Mouse (Mus musculus) hindbrain, embryonic 16.5 days (tissue): ENCODE measurements around the gene Tmem9b. TPM values are rescaled to one million over a fixed set of nuclear protein-coding genes. Genes with fewer than 3 reads are reported as not detected.

Experiments used
- ATAC-seq: fragments of 200-750 bp; cut with Nextera tagmentation; 2 replicates; pipeline ENCODE4 v1.8.0; 2017; ENCODE audit warnings: moderate TSS enrichment, moderate library complexity
- H3K27ac ChIP-seq: fragments of 300-500 bp; sonication (generic); 2 replicates; pipeline ENCODE4 v1.5.1; 2014; ENCODE audit warnings: low read depth, mild to moderate bottlenecking, control low read depth, low read length, moderate library complexity
- H3K27me3 ChIP-seq: fragments of 300-500 bp; sonication (generic); replicated peaks from 2 replicates; pipeline ENCODE4 v1.6.1; 2014; ENCODE audit warnings: low read length; ENCODE audit not compliant: control insufficient read depth, insufficient read depth
- H3K36me3 ChIP-seq: fragments of 300-500 bp; sonication (generic); 2 replicates; pipeline ENCODE4 v1.6.1; 2014; ENCODE audit warnings: mild to moderate bottlenecking, low read length, moderate library complexity, mixed read lengths; ENCODE audit not compliant: control insufficient read depth, insufficient read depth
- H3K4me1 ChIP-seq: fragments of 300-500 bp; sonication (generic); 2 replicates; pipeline ENCODE4 v1.6.1; 2014; ENCODE audit warnings: low read depth, low read length; ENCODE audit not compliant: control insufficient read depth, insufficient read depth
- H3K4me2 ChIP-seq: fragments of 300-500 bp; sonication (generic); 2 replicates; pipeline ENCODE4 v1.6.1; 2014; ENCODE audit warnings: mild to moderate bottlenecking, low read length, control low read depth, moderate library complexity
- H3K4me3 ChIP-seq: fragments of 300-500 bp; sonication (generic); 2 replicates; pipeline ENCODE4 v1.5.1; 2014; ENCODE audit warnings: mild to moderate bottlenecking, low read length, control low read depth, moderate library complexity
- H3K9ac ChIP-seq: fragments of 300-500 bp; sonication (generic); 2 replicates; pipeline ENCODE4 v1.6.1; 2014; ENCODE audit warnings: low read depth, mild to moderate bottlenecking, control low read depth, low read length, moderate library complexity
- H3K9me3 ChIP-seq: fragments of 300-500 bp; sonication (generic); 2 replicates; pipeline ENCODE4 v1.6.1; 2014; ENCODE audit warnings: mild to moderate bottlenecking, low read length, moderate library complexity; ENCODE audit not compliant: control insufficient read depth
- WGBS: fragments of 180-500 bp; shearing (Covaris S2); extraction: QIAGEN DNeasy Blood & Tissue Kit; methylation state at CpG from one replicate; pipeline ENCODE4 v1.1.7; 2014; 5-methylcytosine and 5-hydroxymethylcytosine counted together
- polyA plus RNA-seq: library from polyadenylated mRNA; unstranded; fragments of >200 nt; fragmentation: Nextera tagmentation; extraction: Ambion mirVana; gene quantifications from 2 replicates; pipeline ENCODE4 v1.2.1, GENCODE M21; 2015

Tmem9b gene
- polyA plus RNA-seq, 1 experiment from 2014 or later = 147 TPM

- no peaks in the 10 kb centered on the region for H3K27me3 ChIP-seq
- H3K4me1 ChIP-seq = peaks cover 11% of the 10 kb centered on the region
- H3K27ac ChIP-seq = no peak overlapping the region
- no peak overlapping the region for H3K4me3 ChIP-seq
- H3K9ac ChIP-seq = no peak overlapping the region
- WGBS = 56% methylated on average over 1 of the region's 1 CpGs
- peaks cover 18% of the 10 kb centered on the region for H3K36me3 ChIP-seq
- H3K4me2 ChIP-seq = no peak overlapping the region
- ATAC-seq = no peak
- H3K9me3 ChIP-seq = no peaks in the 10 kb centered on the region
These were observed 4.9 kb downstream of the Tmem9b start for GRCm38 (mm10) chr7:109747747-109748146.

DNA sequence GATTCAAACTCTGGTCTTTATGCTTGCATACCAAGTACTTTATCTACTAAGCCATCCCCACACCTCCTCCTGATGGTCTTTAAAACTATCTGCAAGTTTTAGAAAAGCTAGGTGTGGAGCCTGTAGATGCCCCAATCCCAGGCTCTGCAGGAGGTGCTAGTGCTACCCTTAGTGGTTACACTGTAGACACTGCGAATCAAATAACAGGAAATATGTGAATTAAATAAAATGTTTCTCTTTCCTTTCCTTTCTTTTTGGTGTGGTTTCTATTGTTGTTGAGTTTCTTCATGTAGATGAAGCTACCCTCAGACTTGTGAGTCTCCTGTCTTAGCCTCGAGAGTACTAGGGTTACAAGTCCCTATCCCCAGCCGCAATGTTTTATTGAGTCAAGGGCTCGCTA lies 11.0 kb downstream of the Tmem9b start:
- H3K27ac ChIP-seq = no peak overlapping the region
- no peaks in the 10 kb centered on the region for H3K27me3 ChIP-seq
- no peaks in the 10 kb centered on the region for H3K4me1 ChIP-seq
- peaks cover 23% of the 10 kb centered on the region for H3K36me3 ChIP-seq
- no peaks in the 10 kb centered on the region for H3K9me3 ChIP-seq
- ATAC-seq = no peak
- H3K4me3 ChIP-seq = no peak overlapping the region
- no peak overlapping the region for H3K9ac ChIP-seq
- 87% methylated on average over 4 of the region's 4 CpGs for WGBS
- no peak overlapping the region for H3K4me2 ChIP-seq

- H3K36me3 ChIP-seq = peaks cover 28% of the 10 kb centered on the region
- H3K27me3 ChIP-seq = no peaks in the 10 kb centered on the region
- WGBS = 93% methylated on average over 1 of the region's 1 CpGs
- no peak overlapping the region for H3K4me3 ChIP-seq
- ATAC-seq = no peak
- no peaks in the 10 kb centered on the region for H3K9me3 ChIP-seq
- no peak overlapping the region for H3K9ac ChIP-seq
- H3K4me1 ChIP-seq = no peaks in the 10 kb centered on the region
- no peak overlapping the region for H3K4me2 ChIP-seq
- H3K27ac ChIP-seq = no peak overlapping the region
These were observed 11.6 kb downstream of the Tmem9b start for GRCm38 (mm10) chr7:109741060-109741459.

DNA sequence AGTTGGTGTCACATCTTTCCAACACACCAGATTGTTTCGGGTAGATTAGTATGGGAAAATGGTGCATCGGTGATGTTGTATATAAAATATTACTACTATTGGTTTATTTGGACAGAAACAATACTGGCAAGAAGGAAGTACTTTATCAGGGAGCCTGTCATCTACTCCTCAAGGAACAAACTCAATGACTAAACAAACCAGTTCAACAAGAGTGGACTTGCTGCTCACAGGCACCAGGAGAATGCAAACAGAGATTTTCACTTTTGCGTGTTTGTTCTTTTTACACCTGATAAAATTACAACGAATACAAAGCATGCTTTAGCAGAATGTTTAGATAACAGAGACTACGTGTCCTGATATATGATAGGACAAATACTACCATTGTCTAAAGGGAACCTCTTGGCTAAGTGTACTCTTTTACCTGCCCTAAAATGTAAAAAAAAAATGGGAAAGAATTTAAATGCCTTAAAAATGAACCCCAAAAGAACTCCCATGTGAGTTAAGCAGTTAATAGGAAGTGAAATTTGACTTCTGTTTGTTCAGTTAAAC lies 12.8 kb downstream of the Tmem9b start:
- Histone ChIP-seq H3K9ac (no peak overlapping the region), H3K27me3 (no peaks in the 10 kb centered on the region), H3K4me3 (no peak overlapping the region), H3K4me1 (no peaks in the 10 kb centered on the region), H3K36me3 (peaks cover 32% of the 10 kb centered on the region), H3K9me3 (no peaks in the 10 kb centered on the region), H3K27ac (no peak overlapping the region), H3K4me2 (no peak overlapping the region)
- WGBS = 92% methylated on average over 5 of the region's 5 CpGs
- ATAC-seq = no peak

GRCm38 (mm10) chr7:109734806-109735205 lies 17.9 kb downstream of the Tmem9b start:
- ATAC-seq = no peak
- peaks cover 13% of the 10 kb centered on the region for H3K36me3 ChIP-seq

DNA sequence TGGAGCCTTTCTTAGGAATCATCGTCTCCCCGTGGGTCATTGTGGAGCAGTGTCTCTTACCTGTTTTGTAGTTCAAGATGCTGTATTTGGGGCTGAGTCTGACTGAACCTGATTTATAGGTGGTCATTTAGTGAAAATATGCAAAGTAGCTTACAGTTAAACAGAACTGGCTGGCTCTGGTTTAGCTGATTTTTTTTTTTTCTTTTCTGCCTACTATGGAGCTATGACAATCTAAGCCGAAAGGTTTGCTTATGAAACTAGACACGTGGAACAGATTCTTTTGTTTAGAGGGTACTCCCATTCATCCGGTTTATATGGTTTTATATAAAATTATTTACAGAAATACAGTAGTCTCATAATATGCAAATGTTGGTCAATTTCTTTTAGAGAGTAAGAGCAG lies 21.0 kb downstream of the Tmem9b start, which contains the start of gene Ascl3:
Gene Ascl3, minus strand, starts transcription at position 101 of the 400 bp plus-strand sequence.
- no peak within 1 kb of the TSS for H3K4me3 ChIP-seq
- no peak within 1 kb of the TSS for H3K9ac ChIP-seq
- no peak within 1 kb of the TSS for H3K4me2 ChIP-seq
- H3K4me1 ChIP-seq = no peaks in the 10 kb centered on the region
- peaks cover 11% of the 10 kb centered on the region for H3K36me3 ChIP-seq
- no peaks in the 10 kb centered on the region for H3K9me3 ChIP-seq
- no peak within 1 kb of the TSS for H3K27ac ChIP-seq
- WGBS = 85% methylated on average over 5 of the region's 5 CpGs
- no peaks in the 10 kb centered on the region for H3K27me3 ChIP-seq
- ATAC-seq = no peak

More at GRCm38 (mm10) chr7:109734806-109735205, 17.9 kb downstream of the Tmem9b start:
- no peaks in the 10 kb centered on the region for H3K9me3 ChIP-seq
- no peaks in the 10 kb centered on the region for H3K4me1 ChIP-seq
- 94% methylated on average over 4 of the region's 4 CpGs for WGBS
- no peak overlapping the region for H3K9ac ChIP-seq
- no peak overlapping the region for H3K27ac ChIP-seq
- H3K4me2 ChIP-seq = no peak overlapping the region
- no peaks in the 10 kb centered on the region for H3K27me3 ChIP-seq
- no peak overlapping the region for H3K4me3 ChIP-seq

DNA sequence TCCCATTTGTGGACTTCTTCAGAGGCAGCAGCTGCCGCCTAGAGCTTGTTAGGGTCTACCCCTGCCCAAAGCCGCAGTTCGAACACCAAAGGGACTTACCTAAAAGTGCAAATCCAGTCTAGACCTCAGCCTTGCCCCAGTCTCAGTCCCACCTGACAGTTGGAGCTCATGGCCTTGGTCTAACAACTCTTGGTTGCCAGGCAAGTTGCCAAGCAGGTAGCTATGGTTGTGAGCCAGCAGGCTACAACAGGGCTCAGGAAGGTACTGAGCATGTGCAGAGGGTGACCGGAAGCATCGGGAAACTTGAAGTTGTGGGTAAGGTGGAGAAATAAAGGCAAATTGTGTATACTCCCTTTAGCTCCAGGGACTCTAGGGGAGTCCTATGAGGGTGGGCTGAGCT lies 29.0 kb downstream of the Tmem9b start, which contains the start of gene BC051019:
Gene BC051019, minus strand, starts transcription at position 154 of the 400 bp plus-strand sequence.
- no peaks in the 10 kb centered on the region for H3K27me3 ChIP-seq
- H3K4me3 ChIP-seq = no peak within 1 kb of the TSS
- no peaks in the 10 kb centered on the region for H3K9me3 ChIP-seq
- no peak for ATAC-seq
- no peaks in the 10 kb centered on the region for H3K4me1 ChIP-seq
- no peak within 1 kb of the TSS for H3K27ac ChIP-seq
- 98% methylated on average over 5 of the region's 5 CpGs for WGBS
- no peaks in the 10 kb centered on the region for H3K36me3 ChIP-seq
- H3K9ac ChIP-seq = no peak within 1 kb of the TSS
- H3K4me2 ChIP-seq = no peak within 1 kb of the TSS

- no peaks in the 10 kb centered on the region for H3K27me3 ChIP-seq
- H3K27ac ChIP-seq = no peak overlapping the region
- 95% methylated on average over 8 of the region's 8 CpGs for WGBS
- no peaks in the 10 kb centered on the region for H3K9me3 ChIP-seq
- H3K4me2 ChIP-seq = no peak overlapping the region
- ATAC-seq = no peak
- H3K9ac ChIP-seq = no peak overlapping the region
- H3K4me3 ChIP-seq = no peak overlapping the region
- no peaks in the 10 kb centered on the region for H3K36me3 ChIP-seq
- H3K4me1 ChIP-seq = no peaks in the 10 kb centered on the region
These were observed 29.6 kb downstream of the Tmem9b start for GRCm38 (mm10) chr7:109723114-109723513.

- no peaks in the 10 kb centered on the region for H3K9me3 ChIP-seq
These were observed 30.1 kb downstream of the Tmem9b start for GRCm38 (mm10) chr7:109722618-109723017.

More at GRCm38 (mm10) chr7:109722618-109723017, 30.1 kb downstream of the Tmem9b start:
- ATAC-seq = no peak
- Histone ChIP-seq H3K27me3 (no peaks in the 10 kb centered on the region), H3K27ac (no peak overlapping the region), H3K36me3 (no peaks in the 10 kb centered on the region), H3K9ac (no peak overlapping the region), H3K4me1 (no peaks in the 10 kb centered on the region), H3K4me3 (no peak overlapping the region), H3K4me2 (no peak overlapping the region)
- 98% methylated on average over 2 of the region's 2 CpGs for WGBS
